ENCODE assay signal across 26 mouse cellular contexts in the genomic region with DNA sequence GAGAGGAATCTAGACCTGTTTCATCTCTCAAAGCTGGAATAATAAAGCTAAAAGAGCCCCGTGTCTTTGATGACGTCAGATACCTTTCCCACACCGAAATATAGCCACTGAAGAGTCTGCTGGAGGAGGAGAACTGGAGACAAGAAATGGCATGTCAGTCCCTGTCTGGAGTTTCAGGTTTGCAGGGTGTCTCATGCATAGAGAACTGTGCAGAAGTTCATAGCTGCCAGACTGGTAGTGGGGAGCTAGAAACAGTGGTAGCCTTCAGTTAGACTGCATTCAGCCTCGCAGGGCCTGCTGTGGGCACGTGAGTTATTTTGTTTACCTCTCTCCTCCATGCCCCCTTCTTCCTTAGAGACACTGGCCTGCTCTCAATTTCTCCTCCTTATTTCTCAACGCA.
DNase-seq lines count a peak whose midpoint lies in the region; ATAC-seq and TF ChIP-seq lines count a peak whose summit lies in the region.
"Had no signal": no experiment of that assay in that cellular context is flagged by ENCODE, and none has a peak within 500 bp of the region (broad histone marks: within the 10 kb centered on the region; RNA-seq: fewer than 3 reads in every experiment).

No protein-coding gene starts in this region.

- H3K4me2 ChIP-seq in embryonic facial prominence, embryonic 13.5 days, result no peak overlapping the region
- H3K4me2 ChIP-seq in midbrain, postnatal 0 days (ENCODE audit: low read depth, low read length, poor library complexity, severe bottlenecking), result no peak overlapping the region
- H3K4me2 ChIP-seq: embryonic facial prominence, embryonic 15.5 days; forebrain, embryonic 13.5 days; forebrain, embryonic 15.5 days had no signal

- WGBS in embryonic facial prominence, embryonic 13.5 days, result 52% methylated on average over 6 of the region's 6 CpGs
- WGBS in embryonic facial prominence, embryonic 10.5 days, result 71% methylated on average over 6 of the region's 6 CpGs
- WGBS in midbrain, postnatal 0 days, result 81% methylated on average over 6 of the region's 6 CpGs

- DNase-seq in embryonic facial prominence, embryonic 10.5 days (ENCODE audit: low spot score), result no peak
- DNase-seq in urinary bladder, postnatal 14 days (ENCODE audit: low spot score), result peak; percentile 58
- no peak for DNase-seq in urinary bladder, adult 2 months (ENCODE audit: low spot score)
- DNase-seq in urinary bladder, postnatal 36 days (ENCODE audit: low spot score in 2 of 2), result peak; percentile 45 to 50
- no peak for DNase-seq in urinary bladder, postnatal 10 days (ENCODE audit: low spot score)
- DNase-seq in midbrain, postnatal 0 days (ENCODE audit: low spot score), result no peak
- DNase-seq: adrenal gland, adult 8-10 months; adrenal gland, postnatal 14 days; adrenal gland, postnatal 36 days; B cell, adult 2 months; cerebellum, adult 11-12 months; cerebellum, adult 2 months; cerebellum, adult 9-10 months; cerebellum, postnatal 10 days; cerebellum, postnatal 25 days; forebrain, postnatal 0 days had no signal

- no peaks in the 10 kb centered on the region for H3K27me3 ChIP-seq in embryonic facial prominence, embryonic 13.5 days
- H3K27me3 ChIP-seq in embryonic facial prominence, embryonic 10.5 days (replicated peaks; ENCODE audit: low read depth, poor library complexity, severe bottlenecking), result no peaks in the 10 kb centered on the region
- H3K27me3 ChIP-seq in midbrain, postnatal 0 days (ENCODE audit: insufficient read depth, low read length), result no peaks in the 10 kb centered on the region
- H3K27me3 ChIP-seq: embryonic facial prominence, embryonic 15.5 days; forebrain, embryonic 13.5 days; forebrain, embryonic 15.5 days had no signal

- no peak for ATAC-seq in embryonic facial prominence, embryonic 13.5 days (ENCODE audit: insufficient number of reproducible peaks, insufficient read depth, low FRiP score, low TSS enrichment, low read depth)
- no peak for ATAC-seq in midbrain, postnatal 0 days (ENCODE audit: low FRiP score)
- ATAC-seq: activated CD4-positive, CD25-positive, alpha-beta regulatory T cell, adult 4 months; CD4-positive, CD25-positive, alpha-beta regulatory T cell, adult 4 months; forebrain, embryonic 13.5 days; forebrain, embryonic 15.5 days; forebrain, postnatal 0 days; Patski had no signal

- H3K4me1 ChIP-seq in embryonic facial prominence, embryonic 13.5 days, result 0 out of 2 replicates have a peak, but pooled peaks cover 3% of the 10 kb centered on the region
- H3K4me1 ChIP-seq in embryonic facial prominence, embryonic 10.5 days, result peaks cover 12% of the 10 kb centered on the region
- H3K4me1 ChIP-seq in midbrain, postnatal 0 days (ENCODE audit: insufficient read depth, low read length), result no peaks in the 10 kb centered on the region
- H3K4me1 ChIP-seq: forebrain, embryonic 13.5 days; forebrain, embryonic 15.5 days had no signal

- no peak overlapping the region for H3K4me3 ChIP-seq in embryonic facial prominence, embryonic 13.5 days
- H3K4me3 ChIP-seq in embryonic facial prominence, embryonic 10.5 days, result no peak overlapping the region
- no peak overlapping the region for H3K4me3 ChIP-seq in midbrain, postnatal 0 days (ENCODE audit: low read depth, low read length)
- H3K4me3 ChIP-seq: embryonic facial prominence, embryonic 15.5 days; erythroblast, embryonic 14.5 days; forebrain, embryonic 10.5 days; forebrain, embryonic 13.5 days; forebrain, embryonic 15.5 days had no signal

- no peaks in the 10 kb centered on the region for H3K36me3 ChIP-seq in embryonic facial prominence, embryonic 13.5 days
- H3K36me3 ChIP-seq in embryonic facial prominence, embryonic 10.5 days (replicated peaks), result no peaks in the 10 kb centered on the region
- H3K36me3 ChIP-seq in midbrain, postnatal 0 days (ENCODE audit: insufficient read depth, low read length), result no peaks in the 10 kb centered on the region
- H3K36me3 ChIP-seq: embryonic facial prominence, embryonic 15.5 days; forebrain, embryonic 10.5 days; forebrain, embryonic 15.5 days; G1E had no signal

- H3K27ac ChIP-seq in embryonic facial prominence, embryonic 13.5 days, result 0 out of 2 replicates have a peak overlapping the region, but pooled peaks have one; percentile 3
- no peak overlapping the region for H3K27ac ChIP-seq in embryonic facial prominence, embryonic 10.5 days (replicated peaks)
- no peak overlapping the region for H3K27ac ChIP-seq in midbrain, postnatal 0 days (ENCODE audit: low read depth, low read length)
- H3K27ac ChIP-seq: embryonic facial prominence, embryonic 15.5 days; forebrain, embryonic 10.5 days; forebrain, embryonic 13.5 days; forebrain, embryonic 15.5 days had no signal

- no peak overlapping the region for H3K9ac ChIP-seq in embryonic facial prominence, embryonic 13.5 days
- no peak overlapping the region for H3K9ac ChIP-seq in midbrain, postnatal 0 days (replicated peaks; ENCODE audit: low read length, poor library complexity, severe bottlenecking)
- H3K9ac ChIP-seq: embryonic facial prominence, embryonic 15.5 days; forebrain, embryonic 13.5 days; forebrain, embryonic 15.5 days; forebrain, postnatal 0 days had no signal

- no peak for TF ChIP-seq CTCF in midbrain, postnatal 0 days (IDR thresholded peaks at IDR 0.05)

- H3K9me3 ChIP-seq in embryonic facial prominence, embryonic 13.5 days, result peaks cover 4% of the 10 kb centered on the region
- peaks cover 3% of the 10 kb centered on the region; the same call in 1 of the 2 replicates for H3K9me3 ChIP-seq in embryonic facial prominence, embryonic 10.5 days
- no peaks in the 10 kb centered on the region for H3K9me3 ChIP-seq in midbrain, postnatal 0 days (ENCODE audit: low read length)
- H3K9me3 ChIP-seq: embryonic facial prominence, embryonic 15.5 days; forebrain, embryonic 10.5 days; forebrain, embryonic 13.5 days; forebrain, embryonic 15.5 days had no signal

Comparison
In these comparisons a context has a peak if more than half of its experiments do, and no peak if none do; other contexts are left out.
1. DNase-seq: peak in urinary bladder, postnatal 14 days (single experiment) and urinary bladder, postnatal 36 days (2 of 2); none in embryonic facial prominence, embryonic 10.5 days (single experiment), urinary bladder, adult 2 months (single experiment), urinary bladder, postnatal 10 days (single experiment) and midbrain, postnatal 0 days (single experiment).